Mouse (Mus musculus) C2C12 (cell line): ENCODE results near the gene Klk9. TPM values are rescaled to one million over a fixed set of nuclear protein-coding genes. Genes with fewer than 3 reads are reported as not detected.

Experiments
- H3K27me3 ChIP-seq: one replicate; pipeline ENCODE4 v1.6.1; 2011; ENCODE audit not compliant: control insufficient read depth, insufficient read depth, insufficient read length
- H3K36me3 ChIP-seq: one replicate; pipeline ENCODE4 v1.6.1; 2011; ENCODE audit not compliant: control insufficient read depth, insufficient read depth
- H3K4me3 ChIP-seq: one replicate; pipeline ENCODE4 v1.5.1; 2011; ENCODE audit warnings: mild to moderate bottlenecking, control low read depth; ENCODE audit not compliant: poor library complexity, insufficient read depth, severe bottlenecking
- H3K79me2 ChIP-seq: one replicate; pipeline ENCODE4 v1.6.1; 2011; ENCODE audit not compliant: control insufficient read depth, insufficient read depth
- H3K79me3 ChIP-seq: one replicate; pipeline ENCODE4 v1.6.1; 2011; ENCODE audit warnings: low read depth, control low read depth
- H3ac ChIP-seq: one replicate; pipeline ENCODE3; 2011; ENCODE audit warnings: low read depth; ENCODE audit not compliant: control insufficient read depth, insufficient read length
- CEBPB ChIP-seq: IDR thresholded peaks from one replicate; pipeline ENCODE4 v1.6.1; 2011; ENCODE audit warnings: low read depth, mild to moderate bottlenecking, control low read depth, moderate library complexity
- CTCF ChIP-seq: IDR thresholded peaks from one replicate; pipeline ENCODE4 v1.5.1; 2011; ENCODE audit not compliant: control insufficient read depth, insufficient read depth, insufficient read length
- FOSL1 ChIP-seq: IDR thresholded peaks from one replicate; pipeline ENCODE4 v1.8.0; 2011; ENCODE audit warnings: mild to moderate bottlenecking, low read length; ENCODE audit not compliant: poor library complexity, insufficient read depth, severe bottlenecking
- MAX ChIP-seq: IDR thresholded peaks from one replicate; pipeline ENCODE4 v1.6.1; 2011; ENCODE audit warnings: mild to moderate bottlenecking, control low read depth
- MYOD1 ChIP-seq: IDR thresholded peaks from one replicate; pipeline ENCODE4 v1.6.1; 2011; ENCODE audit warnings: low read depth; ENCODE audit not compliant: control insufficient read depth, insufficient read length
- MYOG ChIP-seq: IDR thresholded peaks from one replicate; pipeline ENCODE4 v1.6.1; 2011; ENCODE audit not compliant: control insufficient read depth, insufficient read length; ENCODE audit errors: extremely low read depth
- USF1 ChIP-seq: IDR thresholded peaks from one replicate; pipeline ENCODE4 v1.6.1; 2011; ENCODE audit warnings: low read depth, mild to moderate bottlenecking, control low read depth, moderate library complexity
- long read RNA-seq, 2 experiments: library from polyadenylated mRNA; unstranded; transcript quantifications; one replicate each; pipeline ENCODE4 v2.0.0; 2019 to 2020
- polyA plus RNA-seq: library from polyadenylated mRNA; unstranded; fragments of >200 nt; fragmentation: generic; extraction: Trizol; gene quantifications from one replicate; pipeline ENCODE4 v1.2.1, GENCODE M21; 2012; ENCODE audit warnings: missing spikeins

The Klk9 gene
- polyA plus RNA-seq = 0.16 TPM
- long read RNA-seq, experiment 1 = 0 reads
- long read RNA-seq, experiment 2, partial matches to known transcripts = 0 of 1 reads
- long read RNA-seq, experiment 2, other reads (novel, unspliced or antisense) = 1 of 1 reads

DNA sequence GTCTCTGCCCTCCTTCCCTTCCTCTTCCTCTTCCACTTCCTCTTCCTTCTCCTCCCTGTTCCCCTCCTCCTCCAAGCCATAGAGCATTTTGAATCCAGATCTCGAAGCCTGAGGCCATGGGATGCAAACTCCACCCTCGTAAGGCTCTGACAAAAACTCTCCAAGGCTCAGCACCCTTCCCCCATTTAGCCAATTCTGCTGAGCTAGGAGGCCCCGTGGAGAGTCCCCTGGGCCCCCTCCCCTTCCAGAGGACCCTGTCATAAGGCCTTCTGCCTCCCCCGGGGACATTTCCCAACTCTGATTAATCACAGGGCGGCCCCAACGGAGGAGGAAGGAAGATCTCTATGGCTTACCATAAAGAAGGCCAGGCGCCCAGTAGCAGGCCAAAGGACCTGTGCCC, at the start of gene Klk9:
Gene Klk9, plus strand, starts transcription at position 301 of the 400 bp plus-strand sequence.
- no peaks in the 10 kb centered on the region for H3K36me3 ChIP-seq
- no peaks in the 10 kb centered on the region for H3K27me3 ChIP-seq
- no peaks in the 10 kb centered on the region for H3K79me3 ChIP-seq
- H3K4me3 ChIP-seq = no peak within 1 kb of the TSS
- TF ChIP-seq USF1 = no peak
- TF ChIP-seq CEBPB = no peak
- TF ChIP-seq CTCF = no peak
- TF ChIP-seq MAX = no peak
- no peak for TF ChIP-seq MYOD1
- no peaks in the 10 kb centered on the region for H3K79me2 ChIP-seq
- H3ac ChIP-seq = no peak within 1 kb of the TSS

DNA sequence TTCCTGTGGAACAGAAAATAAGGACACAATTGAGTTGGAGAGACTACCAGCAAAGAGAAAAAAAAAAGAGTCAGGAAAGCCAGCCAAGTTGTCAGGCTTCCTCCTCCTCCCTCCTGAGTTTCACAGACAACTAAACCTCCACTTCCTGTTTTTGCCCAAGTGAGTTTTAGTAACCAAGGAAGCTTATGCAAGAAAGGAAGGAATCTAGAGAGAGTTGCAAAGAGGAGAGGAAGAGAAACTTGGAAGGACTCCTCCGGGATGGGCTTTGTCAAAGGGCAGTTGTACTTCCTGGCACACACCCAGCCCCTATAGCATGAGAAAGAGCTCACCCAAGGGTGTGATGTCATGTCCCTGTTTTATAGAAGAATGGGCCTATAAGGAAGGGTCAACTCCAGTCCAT, 43.9 kb upstream of the Klk9 start:
- TF ChIP-seq MYOD1 (no peak), CEBPB (no peak), CTCF (no peak), FOSL1 (no peak), MYOG (no peak), USF1 (no peak), MAX (no peak)
- Histone ChIP-seq H3ac (no peak overlapping the region), H3K36me3 (no peaks in the 10 kb centered on the region), H3K79me3 (no peaks in the 10 kb centered on the region), H3K27me3 (no peaks in the 10 kb centered on the region), H3K4me3 (no peak overlapping the region), H3K79me2 (no peaks in the 10 kb centered on the region)

DNA sequence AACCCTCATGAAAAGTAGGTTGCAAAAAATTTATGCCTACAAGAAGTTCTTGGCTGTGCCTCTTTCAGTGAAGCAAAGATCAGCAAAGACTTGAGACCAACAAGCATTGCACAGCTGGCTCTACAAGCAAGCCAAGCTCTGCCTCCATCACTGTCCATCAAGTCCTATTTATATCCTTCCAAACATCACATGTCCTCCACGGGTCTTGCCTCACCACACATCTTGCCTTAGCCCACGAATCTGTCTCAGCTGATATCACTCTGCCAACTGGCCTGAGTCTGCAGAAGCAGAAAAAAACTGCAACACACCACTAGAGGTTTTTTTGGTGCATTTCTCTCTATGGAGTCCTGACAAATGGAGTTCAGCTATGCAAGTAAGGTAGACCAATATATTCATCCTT, 38.9 kb upstream of the Klk9 start:
- H3K27me3 ChIP-seq = no peaks in the 10 kb centered on the region
- no peaks in the 10 kb centered on the region for H3K79me2 ChIP-seq
- no peaks in the 10 kb centered on the region for H3K79me3 ChIP-seq
- no peak overlapping the region for H3K4me3 ChIP-seq
- H3ac ChIP-seq = no peak overlapping the region
- no peaks in the 10 kb centered on the region for H3K36me3 ChIP-seq
- TF ChIP-seq CTCF = no peak
- TF ChIP-seq USF1 = no peak
- no peak for TF ChIP-seq MAX
- no peak for TF ChIP-seq CEBPB
- TF ChIP-seq FOSL1 = no peak
- TF ChIP-seq MYOD1 = no peak
- TF ChIP-seq MYOG = no peak

DNA sequence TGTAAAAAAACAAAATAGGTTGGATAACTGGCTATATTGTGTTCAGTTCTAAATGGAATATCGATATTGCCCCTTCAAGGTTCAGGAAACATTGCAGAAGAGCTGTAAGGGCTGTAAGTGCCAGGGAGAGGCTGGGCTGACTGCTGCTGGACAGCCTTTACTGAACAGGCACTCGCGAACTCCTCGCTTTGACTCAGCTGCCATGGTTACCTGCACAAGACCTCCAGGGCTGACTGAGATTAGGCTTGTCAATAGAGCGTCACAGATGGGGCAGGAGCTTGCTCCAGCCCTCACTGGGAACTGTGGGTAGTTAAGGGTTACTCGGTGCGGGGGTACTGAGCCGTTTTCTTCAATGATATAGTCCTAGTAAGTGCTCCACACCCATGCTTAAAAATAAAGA, 25.2 kb upstream of the Klk9 start:
- H3K79me3 ChIP-seq = no peaks in the 10 kb centered on the region
- no peaks in the 10 kb centered on the region for H3K36me3 ChIP-seq
- H3K27me3 ChIP-seq = no peaks in the 10 kb centered on the region
- no peak overlapping the region for H3ac ChIP-seq
- no peak overlapping the region for H3K4me3 ChIP-seq
- no peak for TF ChIP-seq FOSL1
- no peak for TF ChIP-seq MYOD1
- TF ChIP-seq USF1 = no peak
- no peak for TF ChIP-seq MYOG
- no peaks in the 10 kb centered on the region for H3K79me2 ChIP-seq

DNA sequence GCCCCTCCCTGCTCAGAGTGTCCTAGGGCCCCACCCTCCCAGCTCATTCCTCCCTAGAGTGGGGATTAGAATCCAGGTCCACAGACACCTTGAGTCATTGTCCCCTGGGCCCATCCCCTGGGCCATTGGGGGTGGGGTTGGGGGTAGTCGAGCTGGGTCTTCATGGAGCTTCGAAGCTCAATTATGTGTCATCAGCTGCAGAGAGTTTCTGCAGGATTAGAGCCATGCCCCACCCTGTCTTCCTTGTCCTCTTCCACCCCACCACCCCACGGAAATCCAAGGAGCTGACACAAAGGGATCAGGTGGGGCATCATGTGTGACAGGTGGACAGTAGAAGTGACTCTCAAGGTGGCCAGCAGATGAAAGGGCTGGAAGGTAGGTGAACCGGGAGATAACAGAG, 23.1 kb upstream of the Klk9 start, which contains the start of gene Klk12:
Gene Klk12, plus strand, starts transcription at position 301 of the 400 bp plus-strand sequence.
- Histone ChIP-seq H3K27me3 (no peaks in the 10 kb centered on the region), H3K4me3 (no peak within 1 kb of the TSS), H3K36me3 (no peaks in the 10 kb centered on the region), H3K79me2 (no peaks in the 10 kb centered on the region), H3K79me3 (no peaks in the 10 kb centered on the region), H3ac (no peak within 1 kb of the TSS)
- no peak for TF ChIP-seq MAX
- no peak for TF ChIP-seq CTCF
- TF ChIP-seq MYOG = no peak
- TF ChIP-seq CEBPB = no peak
- no peak for TF ChIP-seq FOSL1
- TF ChIP-seq USF1 = no peak
- no peak for TF ChIP-seq MYOD1

DNA sequence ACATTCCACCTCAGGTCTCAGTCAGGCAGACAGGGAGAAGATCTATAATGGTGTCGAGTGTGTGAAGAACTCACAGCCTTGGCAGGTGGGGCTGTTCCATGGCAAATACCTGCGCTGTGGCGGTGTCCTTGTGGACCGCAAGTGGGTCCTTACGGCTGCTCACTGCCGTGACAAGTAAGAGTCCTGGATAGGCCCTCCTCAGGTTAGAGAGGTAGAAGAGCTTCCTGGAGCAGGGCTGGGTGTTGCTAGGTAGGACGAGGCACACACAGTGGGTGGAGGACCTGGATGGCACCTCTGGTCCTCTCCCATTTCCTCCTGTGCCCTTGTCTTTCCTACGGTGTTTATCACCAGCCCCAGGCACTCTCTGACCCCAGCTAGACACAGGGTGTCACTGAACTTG, 22.1 kb upstream of the Klk9 start:
- Histone ChIP-seq H3K27me3 (no peaks in the 10 kb centered on the region), H3K79me3 (no peaks in the 10 kb centered on the region), H3K79me2 (no peaks in the 10 kb centered on the region), H3K36me3 (no peaks in the 10 kb centered on the region), H3K4me3 (no peak overlapping the region), H3ac (no peak overlapping the region)
- no peak for TF ChIP-seq MYOD1
- TF ChIP-seq CTCF = no peak
- no peak for TF ChIP-seq MYOG
- no peak for TF ChIP-seq MAX
- no peak for TF ChIP-seq CEBPB
- no peak for TF ChIP-seq FOSL1
- TF ChIP-seq USF1 = no peak
